In the genomic region with DNA sequence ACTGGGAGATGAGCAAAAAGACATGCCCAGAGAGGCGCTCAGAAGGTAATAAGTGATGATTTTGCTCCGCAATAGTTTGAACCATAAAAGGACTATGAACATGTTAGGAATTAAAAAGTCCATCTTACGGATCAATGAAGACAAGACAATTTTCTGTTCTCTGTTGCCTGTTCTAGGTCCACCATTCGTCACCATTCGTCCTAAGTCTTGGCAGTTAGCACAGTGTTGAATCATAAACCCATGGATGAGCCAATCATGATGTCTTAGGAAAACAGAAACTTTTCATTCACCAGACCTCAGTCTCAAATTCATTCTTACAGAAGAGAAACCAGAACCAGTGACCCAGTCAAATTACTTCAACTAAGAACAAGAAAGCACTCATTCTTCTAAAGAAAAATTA, we compare ENCODE assay signal across 25 mouse cellular contexts. TPM values are rescaled to one million over a fixed set of nuclear protein-coding genes. Genes with fewer than 3 reads are reported as not detected.
"Had no signal": no experiment of that assay in that cellular context is flagged by ENCODE, and none has a peak within 500 bp of the region (broad histone marks: within the 10 kb centered on the region; RNA-seq: fewer than 3 reads in every experiment).

No protein-coding gene starts in this region.

- ATAC-seq: forebrain, postnatal 0 days; hindbrain, postnatal 0 days; intestine, embryonic 16.5 days had no signal

- H3K9ac ChIP-seq: forebrain, postnatal 0 days; heart, embryonic 13.5 days; heart, embryonic 15.5 days; hindbrain, embryonic 13.5 days; hindbrain, embryonic 15.5 days; kidney, embryonic 15.5 days; limb, embryonic 13.5 days; limb, embryonic 15.5 days; liver, embryonic 14.5 days had no signal

- DNase-seq: forebrain, postnatal 0 days; gastrocnemius, postnatal 14 days; gastrocnemius, postnatal 36 days; heart, adult 18-20 months; heart, postnatal 14 days; heart, postnatal 36 days; kidney, adult 18-20 months; layer of hippocampus, adult 9-11 months; layer of hippocampus, postnatal 36 days; left cerebral cortex, postnatal 4 days had no signal

- H3K9me3 ChIP-seq: heart, embryonic 10.5 days; heart, embryonic 13.5 days; heart, embryonic 15.5 days; hindbrain, embryonic 13.5 days; hindbrain, embryonic 15.5 days; kidney, embryonic 15.5 days; limb, embryonic 13.5 days; limb, embryonic 15.5 days had no signal

- H3K4me3 ChIP-seq: heart, embryonic 10.5 days; heart, embryonic 13.5 days; heart, embryonic 15.5 days; hindbrain, embryonic 13.5 days; hindbrain, embryonic 15.5 days; kidney, embryonic 15.5 days; limb, embryonic 15.5 days had no signal

- H3K4me2 ChIP-seq: kidney, embryonic 15.5 days; limb, embryonic 15.5 days had no signal

- H3K27ac ChIP-seq: heart, embryonic 10.5 days; heart, embryonic 13.5 days; heart, embryonic 15.5 days; hindbrain, embryonic 13.5 days; hindbrain, embryonic 15.5 days; hindbrain, postnatal 0 days; kidney, embryonic 15.5 days; limb, embryonic 13.5 days; limb, embryonic 15.5 days; liver, embryonic 14.5 days had no signal

- H3K27me3 ChIP-seq: heart, embryonic 13.5 days; heart, embryonic 15.5 days; hindbrain, embryonic 13.5 days; hindbrain, embryonic 15.5 days; limb, embryonic 15.5 days had no signal

RNA-seq across cellular contexts. Expression of a gene that starts 35.7 kb away (rescaled TPM):
- polyA plus RNA-seq: heart, embryonic 15.5 days; hindbrain, embryonic 11.5 days had no signal

RNA-seq across cellular contexts. Expression of a gene that starts 40.0 kb away (rescaled TPM):
- polyA plus RNA-seq: gonadal fat pad, adult 2 months; kidney, embryonic 15.5 days; limb, embryonic 11.5 days; limb, embryonic 13.5 days; limb, embryonic 15.5 days; liver, embryonic 14.5 days; liver, embryonic 16.5 days had no signal
